Mouse (Mus musculus): Measurements from ENCODE around the gene Gjc3.

DNA sequence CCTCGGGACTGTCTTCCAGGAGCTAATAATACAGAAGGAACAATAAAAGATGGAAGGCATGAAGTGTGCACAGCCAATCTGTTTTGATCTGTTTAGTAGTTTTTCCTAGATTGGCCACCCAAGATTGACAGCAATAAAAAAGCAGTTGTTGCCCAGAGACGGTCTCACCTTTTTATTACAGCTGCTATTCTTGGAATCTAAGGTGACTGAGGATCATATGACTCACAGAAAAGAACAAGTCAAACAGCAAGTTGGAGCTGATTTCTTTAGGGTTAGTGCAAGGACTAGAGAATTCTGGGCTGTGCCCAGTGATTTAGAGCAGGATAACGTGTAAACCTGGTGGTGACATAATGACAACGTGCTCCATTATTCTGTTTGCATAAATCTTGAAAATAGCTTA is 21.9 kb downstream of the Gjc3 start:
- TF ChIP-seq POLR2A (IDR thresholded peaks at IDR 0.05; ENCODE audit: borderline replicate concordance, extremely low read depth, low read depth, low read length), result no peak
- TF ChIP-seq CTCF (IDR thresholded peaks at IDR 0.05; ENCODE audit: insufficient read depth, low read length), result no peak
